In genomic region chr17:33956336-33956735, GRCm38 (mm10) we compare ENCODE assay signal across 8 mouse cellular contexts. TPM values are rescaled to one million over a fixed set of nuclear protein-coding genes. Genes with fewer than 3 reads are reported as not detected.
DNase-seq lines count a peak whose midpoint lies in the region; ATAC-seq and TF ChIP-seq lines count a peak whose summit lies in the region.

No protein-coding gene starts in this region.

- no peak for ATAC-seq in kidney, postnatal 0 days (replicated peaks; ENCODE audit: low FRiP score, low read depth)
- ATAC-seq in hindbrain, embryonic 15.5 days (ENCODE audit: low FRiP score, low read depth) = no peak
- ATAC-seq in midbrain, embryonic 16.5 days = no peak

- no peak for DNase-seq in kidney, postnatal 0 days (ENCODE audit: low spot score)
- DNase-seq in kidney, adult 9 months = no peak
- no peak for DNase-seq in embryonic facial prominence, embryonic 10.5 days (ENCODE audit: low spot score)
- DNase-seq in yolk sac, embryonic 10.5 days (ENCODE audit: low spot score) = no peak
- DNase-seq in cerebellum, adult 11-12 months = no peak
- no peak for DNase-seq in thymus, postnatal 36 days

- peak overlapping the region; percentile 84 for H3K4me2 ChIP-seq in kidney, postnatal 0 days (ENCODE audit: low read length)
- peak overlapping the region; percentile 77 for H3K4me2 ChIP-seq in hindbrain, embryonic 15.5 days
- peak overlapping the region; percentile 82 for H3K4me2 ChIP-seq in midbrain, embryonic 16.5 days (ENCODE audit: low read length)

- H3K36me3 ChIP-seq in kidney, postnatal 0 days (ENCODE audit: insufficient read depth, low read length) = peaks cover 38% of the 10 kb centered on the region
- peaks cover 70% of the 10 kb centered on the region for H3K36me3 ChIP-seq in embryonic facial prominence, embryonic 10.5 days (replicated peaks)
- peaks cover 33% of the 10 kb centered on the region for H3K36me3 ChIP-seq in hindbrain, embryonic 15.5 days
- peaks cover 26% of the 10 kb centered on the region; the same call in 1 of the 2 replicates for H3K36me3 ChIP-seq in midbrain, embryonic 16.5 days (ENCODE audit: control insufficient read depth, insufficient read depth, low read length)

- peaks cover 23% of the 10 kb centered on the region for H3K4me1 ChIP-seq in kidney, postnatal 0 days (replicated peaks; ENCODE audit: insufficient read depth, low read length)
- H3K4me1 ChIP-seq in embryonic facial prominence, embryonic 10.5 days = peaks cover 41% of the 10 kb centered on the region
- H3K4me1 ChIP-seq in hindbrain, embryonic 15.5 days (replicated peaks) = peaks cover 45% of the 10 kb centered on the region
- H3K4me1 ChIP-seq in midbrain, embryonic 16.5 days (ENCODE audit: control insufficient read depth, insufficient read depth, low read length) = peaks cover 41% of the 10 kb centered on the region

- H3K27me3 ChIP-seq in kidney, postnatal 0 days (ENCODE audit: insufficient read depth, low read length) = no peaks in the 10 kb centered on the region
- H3K27me3 ChIP-seq in embryonic facial prominence, embryonic 10.5 days (replicated peaks; ENCODE audit: low read depth, poor library complexity, severe bottlenecking) = no peaks in the 10 kb centered on the region
- no peaks in the 10 kb centered on the region for H3K27me3 ChIP-seq in hindbrain, embryonic 15.5 days
- no peaks in the 10 kb centered on the region for H3K27me3 ChIP-seq in midbrain, embryonic 16.5 days (ENCODE audit: control insufficient read depth, insufficient read depth, low read depth, low read length)

- peak overlapping the region; percentile 94 for H3K4me3 ChIP-seq in kidney, postnatal 0 days (replicated peaks; ENCODE audit: low read depth, low read length)
- peak overlapping the region; percentile 85 for H3K4me3 ChIP-seq in embryonic facial prominence, embryonic 10.5 days
- H3K4me3 ChIP-seq in hindbrain, embryonic 15.5 days = peak overlapping the region; percentile 76
- H3K4me3 ChIP-seq in midbrain, embryonic 16.5 days (ENCODE audit: low read depth, low read length) = peak overlapping the region; percentile 88

- H3K9ac ChIP-seq in kidney, postnatal 0 days (ENCODE audit: low read depth, low read length) = peak overlapping the region; percentile 84
- H3K9ac ChIP-seq in hindbrain, embryonic 15.5 days = peak overlapping the region; percentile 79
- peak overlapping the region; percentile 87 for H3K9ac ChIP-seq in midbrain, embryonic 16.5 days (ENCODE audit: low read depth, low read length)

- no peaks in the 10 kb centered on the region for H3K9me3 ChIP-seq in kidney, postnatal 0 days (replicated peaks; ENCODE audit: low read length)
- H3K9me3 ChIP-seq in embryonic facial prominence, embryonic 10.5 days = no peaks in the 10 kb centered on the region
- H3K9me3 ChIP-seq in hindbrain, embryonic 15.5 days = no peaks in the 10 kb centered on the region
- no peaks in the 10 kb centered on the region for H3K9me3 ChIP-seq in midbrain, embryonic 16.5 days (replicated peaks; ENCODE audit: control insufficient read depth, low read length, poor library complexity, severe bottlenecking)

- WGBS in kidney, postnatal 0 days = 6% methylated on average over 10 of the region's 10 CpGs
- 7% methylated on average over 10 of the region's 10 CpGs for WGBS in embryonic facial prominence, embryonic 10.5 days
- WGBS in hindbrain, embryonic 15.5 days = 9% methylated on average over 10 of the region's 10 CpGs
- 9% methylated on average over 10 of the region's 10 CpGs for WGBS in midbrain, embryonic 16.5 days

- peak overlapping the region; percentile 91 for H3K27ac ChIP-seq in kidney, postnatal 0 days
- peak overlapping the region; percentile 95 for H3K27ac ChIP-seq in embryonic facial prominence, embryonic 10.5 days (replicated peaks)
- H3K27ac ChIP-seq in hindbrain, embryonic 15.5 days (replicated peaks) = peak overlapping the region; percentile 94
- H3K27ac ChIP-seq in midbrain, embryonic 16.5 days (ENCODE audit: low read length) = peak overlapping the region; percentile 94

- no peak for TF ChIP-seq CTCF in kidney, postnatal 0 days (IDR thresholded peaks at IDR 0.05; ENCODE audit: low read depth)

RNA-seq across cellular contexts. Expression of gene Rps18, which starts 0.5 kb away (rescaled TPM):
- polyA plus RNA-seq in kidney, postnatal 0 days (2015; fragmentation: Nextera tagmentation; extraction: Ambion mirVana) = 2,059 and 2,304 TPM in 2 replicates
- 1,569 and 1,593 TPM in 2 replicates for polyA plus RNA-seq in embryonic facial prominence, embryonic 10.5 days (2016; fragmentation: Nextera tagmentation; extraction: Ambion mirVana)
- polyA plus RNA-seq in hindbrain, embryonic 15.5 days (2015; fragmentation: Nextera tagmentation; extraction: Ambion mirVana) = 701 and 784 TPM in 2 replicates
- 620 and 627 TPM in 2 replicates for polyA plus RNA-seq in midbrain, embryonic 16.5 days (2015; fragmentation: Nextera tagmentation; extraction: Ambion mirVana)

RNA-seq across cellular contexts. Expression of gene Vps52, which starts 0.7 kb away (rescaled TPM):
- 37.7 and 40.7 TPM in 2 replicates for polyA plus RNA-seq in kidney, postnatal 0 days (2015; fragmentation: Nextera tagmentation; extraction: Ambion mirVana)
- polyA plus RNA-seq in embryonic facial prominence, embryonic 10.5 days (2016; fragmentation: Nextera tagmentation; extraction: Ambion mirVana) = 48.2 and 51.5 TPM in 2 replicates
- polyA plus RNA-seq in hindbrain, embryonic 15.5 days (2015; fragmentation: Nextera tagmentation; extraction: Ambion mirVana) = 74.8 and 76.6 TPM in 2 replicates
- polyA plus RNA-seq in midbrain, embryonic 16.5 days (2015; fragmentation: Nextera tagmentation; extraction: Ambion mirVana) = 78.3 and 80.5 TPM in 2 replicates

RNA-seq across cellular contexts. Expression of gene B3galt4, which starts 5.0 kb away (rescaled TPM):
- 6.7 and 8.1 TPM in 2 replicates for polyA plus RNA-seq in kidney, postnatal 0 days (2015; fragmentation: Nextera tagmentation; extraction: Ambion mirVana)
- 3.6 and 4.5 TPM in 2 replicates for polyA plus RNA-seq in embryonic facial prominence, embryonic 10.5 days (2016; fragmentation: Nextera tagmentation; extraction: Ambion mirVana)
- 12.8 and 14.1 TPM in 2 replicates for polyA plus RNA-seq in hindbrain, embryonic 15.5 days (2015; fragmentation: Nextera tagmentation; extraction: Ambion mirVana)
- 15.2 and 16.6 TPM in 2 replicates for polyA plus RNA-seq in midbrain, embryonic 16.5 days (2015; fragmentation: Nextera tagmentation; extraction: Ambion mirVana)

RNA-seq across cellular contexts. Expression of gene Wdr46, which starts 15.9 kb away (rescaled TPM):
- 20.1 and 20.3 TPM in 2 replicates for polyA plus RNA-seq in kidney, postnatal 0 days (2015; fragmentation: Nextera tagmentation; extraction: Ambion mirVana)
- 62.1 and 66.0 TPM in 2 replicates for polyA plus RNA-seq in embryonic facial prominence, embryonic 10.5 days (2016; fragmentation: Nextera tagmentation; extraction: Ambion mirVana)
- 24.3 and 26.5 TPM in 2 replicates for polyA plus RNA-seq in hindbrain, embryonic 15.5 days (2015; fragmentation: Nextera tagmentation; extraction: Ambion mirVana)
- 19.2 TPM in 2 replicates for polyA plus RNA-seq in midbrain, embryonic 16.5 days (2015; fragmentation: Nextera tagmentation; extraction: Ambion mirVana)

RNA-seq across cellular contexts. Expression of gene Pfdn6, which starts 16.2 kb away (rescaled TPM):
- 147 and 150 TPM in 2 replicates for polyA plus RNA-seq in kidney, postnatal 0 days (2015; fragmentation: Nextera tagmentation; extraction: Ambion mirVana)
- polyA plus RNA-seq in embryonic facial prominence, embryonic 10.5 days (2016; fragmentation: Nextera tagmentation; extraction: Ambion mirVana) = 233 and 235 TPM in 2 replicates
- polyA plus RNA-seq in hindbrain, embryonic 15.5 days (2015; fragmentation: Nextera tagmentation; extraction: Ambion mirVana) = 172 and 185 TPM in 2 replicates
- 186 and 191 TPM in 2 replicates for polyA plus RNA-seq in midbrain, embryonic 16.5 days (2015; fragmentation: Nextera tagmentation; extraction: Ambion mirVana)
